Mouse (Mus musculus) left cerebral cortex, postnatal 10 days (tissue): Measurements from ENCODE around the gene Cox20. TPM values are rescaled to one million over a fixed set of nuclear protein-coding genes. Genes with fewer than 3 reads are reported as not detected.

ENCODE experiments used
- DNase-seq, 2 experiments: peaks; one replicate each; pipeline ENCODE4 v3.0.0; 2021 to 2022; ENCODE audit warnings: low spot score in 2 of 2, mixed read lengths in 1 of 2; ENCODE audit errors: extremely low spot score in 1 of 2
- intact Hi-C: fragments of 180-260 bp; cut with DNase I; formaldehyde crosslinking; loops from one replicate; pipeline ENCODE4 v1.15.1; 2025
- total RNA-seq, 2 experiments: library from RNA; stranded (reverse); gene quantifications; 2 replicates each; pipeline ENCODE4 v1.2.3; 2021

The Cox20 gene
- total RNA-seq, 2 experiments from 2014 or later = 33.4 to 33.6 TPM

GRCm38 (mm10) chr1:178318002-178318388 is 935 bp upstream of the Cox20 start:
- DNase-seq = peak; percentile 90 to 92
- intact Hi-C loops = loop anchor here (2.0 kb wide), 1 partner anchor 89 kb away; the partner anchor contains the start of gene Efcab2

GRCm38 (mm10) chr1:178319295-178320037 is 536 bp downstream of the Cox20 start:
- no peak for DNase-seq
- intact Hi-C loops = loop anchor here (2.0 to 10.0 kb wide), 3 partner anchors 87 to 1455 kb away; partner anchors contain the start of gene Efcab2

- no peak for DNase-seq
- intact Hi-C loops = loop anchor here (5.0 to 10.0 kb wide), 2 partner anchors 127 to 1455 kb away; no protein-coding TSS in a partner anchor
Observed at GRCm38 (mm10) chr1:178320038-178320722, 1.2 kb downstream of the Cox20 start.

GRCm38 (mm10) chr1:178320723-178321590 is 2.0 kb downstream of the Cox20 start:
- intact Hi-C loops = loop anchor here (5.0 to 10.0 kb wide), 2 partner anchors 126 to 1454 kb away; no protein-coding TSS in a partner anchor
- no peak for DNase-seq

- no peak for DNase-seq
- intact Hi-C loops = loop anchor here (5.0 to 10.0 kb wide), 2 partner anchors 125 to 1453 kb away; no protein-coding TSS in a partner anchor
Observed at GRCm38 (mm10) chr1:178321730-178322357, 2.9 kb downstream of the Cox20 start.

- intact Hi-C loops = loop anchor here (5.0 to 10.0 kb wide), 2 partner anchors 124 to 1452 kb away; no protein-coding TSS in a partner anchor
Observed at GRCm38 (mm10) chr1:178323235-178323634, 4.3 kb downstream of the Cox20 start.

GRCm38 (mm10) chr1:178324568-178324967 is 5.6 kb downstream of the Cox20 start:
- intact Hi-C loops = loop anchor here (5.0 to 10.0 kb wide), 2 partner anchors 123 to 1450 kb away; no protein-coding TSS in a partner anchor
- no peak for DNase-seq

More at GRCm38 (mm10) chr1:178323235-178323634, 4.3 kb downstream of the Cox20 start:
- DNase-seq = no peak

- DNase-seq = no peak
- intact Hi-C loops = loop anchor here (10.0 kb wide), 1 partner anchor 1448 kb away; no protein-coding TSS in a partner anchor
Observed at GRCm38 (mm10) chr1:178326357-178326756, 7.4 kb downstream of the Cox20 start.

- intact Hi-C loops = loop anchor here (10.0 kb wide), 1 partner anchor 1448 kb away; no protein-coding TSS in a partner anchor
Observed at GRCm38 (mm10) chr1:178326950-178327349, 8.0 kb downstream of the Cox20 start.

GRCm38 (mm10) chr1:178329017-178329416 is 10.1 kb downstream of the Cox20 start:
- intact Hi-C loops = loop anchor here (10.0 kb wide), 1 partner anchor 1446 kb away; no protein-coding TSS in a partner anchor
- no peak for DNase-seq

More at GRCm38 (mm10) chr1:178326950-178327349, 8.0 kb downstream of the Cox20 start:
- no peak for DNase-seq

GRCm38 (mm10) chr1:178329946-178330345 is 11.0 kb downstream of the Cox20 start:
- intact Hi-C loops = loop anchor here (5.0 to 10.0 kb wide), 2 partner anchors 37 to 1445 kb away; no protein-coding TSS in a partner anchor
- DNase-seq = no peak

GRCm38 (mm10) chr1:178335860-178336261 is 16.9 kb downstream of the Cox20 start:
- no peak for DNase-seq
- intact Hi-C loops = loop anchor here (1.0 to 5.0 kb wide), 2 partner anchors 70 to 111 kb away; partner anchors contain the start of gene Efcab2

- peak; percentile 92 to 98 for DNase-seq
- intact Hi-C loops = loop anchor here (1.0 to 5.0 kb wide), 2 partner anchors 70 to 111 kb away; partner anchors contain the start of gene Efcab2
Observed at GRCm38 (mm10) chr1:178336289-178336775, 17.4 kb downstream of the Cox20 start.

- intact Hi-C loops = loop anchor here (1.0 to 5.0 kb wide), 2 partner anchors 69 to 110 kb away; partner anchors contain the start of gene Efcab2
- DNase-seq = peak in 1 of 2 experiments; percentile 78
Observed at GRCm38 (mm10) chr1:178336777-178337481, 18.0 kb downstream of the Cox20 start.

GRCm38 (mm10) chr1:178337551-178338317 is 18.8 kb downstream of the Cox20 start, which contains the start of gene Hnrnpu:
Hnrnpu (minus strand) TSS chr1:178337797.
- intact Hi-C loops = loop anchor here (5.0 kb wide), 1 partner anchor 110 kb away; no protein-coding TSS in a partner anchor
- DNase-seq = peak; percentile 93 to 98

GRCm38 (mm10) chr1:178338318-178338641 is 19.4 kb downstream of the Cox20 start:
- no peak for DNase-seq
- intact Hi-C loops = loop anchor here (5.0 kb wide), 1 partner anchor 109 kb away; no protein-coding TSS in a partner anchor
